Mouse (Mus musculus) bone marrow, adult 2 months (tissue): ENCODE results near the gene Optn.

Source experiments
- CTCF ChIP-seq: fragments of 200-500 bp; IDR thresholded peaks from 2 replicates; pipeline ENCODE4 v1.5.1; 2011; ENCODE audit warnings: low read length, control low read depth; ENCODE audit not compliant: control insufficient read depth, insufficient read depth
- POLR2A ChIP-seq: fragments of 200-500 bp; IDR thresholded peaks from 2 replicates; pipeline ENCODE4 v1.6.1; 2011; ENCODE audit warnings: low read depth, mild to moderate bottlenecking, control low read depth, low read length, borderline replicate concordance; ENCODE audit not compliant: control insufficient read depth

- TF ChIP-seq CTCF (no peak), POLR2A (no peak)
Observed at GRCm38 (mm10) chr2:5075856-5076255, 12.0 kb upstream of the Optn start.
